Mouse (Mus musculus): ENCODE results near the gene Psmd4. TPM values are rescaled to one million over a fixed set of nuclear protein-coding genes. Genes with fewer than 3 reads are reported as not detected.

Psmd4 gene
- polyA plus RNA-seq (2017; shearing (Covaris generic)) = 295 TPM

DNA sequence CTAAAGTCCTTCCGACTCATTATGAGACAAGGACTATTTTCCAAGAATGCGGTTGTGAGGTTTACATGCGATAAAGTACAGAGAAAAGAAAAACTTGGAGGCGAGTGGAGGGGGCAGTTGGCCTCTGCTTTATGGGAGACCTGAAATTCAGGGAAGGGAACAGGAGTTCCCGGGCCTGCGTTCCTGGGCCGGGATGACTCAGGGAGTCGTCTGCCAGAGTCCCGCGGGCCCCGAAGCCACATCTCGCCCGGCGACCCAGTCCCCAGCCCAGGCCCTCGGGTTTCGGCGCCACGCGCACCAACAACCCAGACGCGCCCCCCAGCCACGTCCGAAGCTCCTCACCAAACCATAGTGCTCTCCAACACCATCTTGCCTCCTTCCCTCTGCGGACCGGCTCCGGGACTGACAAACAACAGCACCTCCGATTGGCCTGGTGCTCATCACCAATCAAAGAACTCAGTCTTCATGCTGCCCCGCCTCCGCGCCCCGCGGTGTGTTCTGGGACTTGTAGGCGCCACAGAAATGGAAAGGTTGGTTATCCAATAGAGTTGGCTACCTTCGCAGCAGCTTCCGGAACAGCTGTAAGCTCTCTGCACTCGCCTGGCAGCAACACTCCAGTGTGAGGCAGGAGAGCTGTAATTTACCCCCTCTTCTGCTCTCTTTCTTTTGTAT, at the start of gene Psmd4:
Gene Psmd4, minus strand, starts transcription at position 449 of the 672 bp plus-strand sequence.

GRCm38 (mm10) chr3:95015337-95015872, 27.0 kb downstream of the Psmd4 start, which contains the start of gene Zfp687:
TSS of gene Zfp687 (minus strand) at chr3:95015448.

Other genes with a start within 250 kb of the Psmd4 start
- 12.6 TPM for gene Pogz, start 205.0 kb downstream of the Psmd4 start, polyA plus RNA-seq (2017; shearing (Covaris generic))
- 324 TPM for gene Psmb4, start 155.7 kb downstream of the Psmd4 start, polyA plus RNA-seq (2017; shearing (Covaris generic))
- 3.7 TPM for gene Selenbp1, start 109.6 kb downstream of the Psmd4 start, polyA plus RNA-seq (2017; shearing (Covaris generic))
- 29.2 TPM for gene Rfx5, start 88.5 kb downstream of the Psmd4 start, polyA plus RNA-seq (2017; shearing (Covaris generic))
- 22.1 TPM for gene Pi4kb, start 67.9 kb downstream of the Psmd4 start, polyA plus RNA-seq (2017; shearing (Covaris generic))
- 62.6 TPM for gene Zfp687, start 27.2 kb downstream of the Psmd4 start, polyA plus RNA-seq (2017; shearing (Covaris generic))
- 26.5 TPM for gene Pip5k1a, start 64.3 kb upstream of the Psmd4 start, polyA plus RNA-seq (2017; shearing (Covaris generic))
- 112 TPM for gene Vps72, start 68.4 kb upstream of the Psmd4 start, polyA plus RNA-seq (2017; shearing (Covaris generic))
- gene Tmod4, start 81.9 kb upstream of the Psmd4 start, polyA plus RNA-seq (2017; shearing (Covaris generic)) = 1.5 TPM
- gene Scnm1, start 91.4 kb upstream of the Psmd4 start, polyA plus RNA-seq (2017; shearing (Covaris generic)) = 106 TPM
- 31.8 TPM for gene Lysmd1, start 91.5 kb upstream of the Psmd4 start, polyA plus RNA-seq (2017; shearing (Covaris generic))
- gene Tnfaip8l2, start 99.7 kb upstream of the Psmd4 start, polyA plus RNA-seq (2017; shearing (Covaris generic)) = 230 TPM
- gene Sema6c, start 117.8 kb upstream of the Psmd4 start, polyA plus RNA-seq (2017; shearing (Covaris generic)) = 2.2 TPM
- 29.6 TPM for gene Gabpb2, start 175.3 kb upstream of the Psmd4 start, polyA plus RNA-seq (2017; shearing (Covaris generic))
- gene Cdc42se1, start 186.1 kb upstream of the Psmd4 start, polyA plus RNA-seq (2017; shearing (Covaris generic)) = 405 TPM
- 7.6 TPM for gene Mllt11, start 189.6 kb upstream of the Psmd4 start, polyA plus RNA-seq (2017; shearing (Covaris generic))
- 1.3 TPM for gene Gm128, start 199.0 kb upstream of the Psmd4 start, polyA plus RNA-seq (2017; shearing (Covaris generic))
- gene Bnipl, start 208.6 kb upstream of the Psmd4 start, polyA plus RNA-seq (2017; shearing (Covaris generic)) = 0.19 TPM
- gene Mindy1, start 238.7 kb upstream of the Psmd4 start, polyA plus RNA-seq (2017; shearing (Covaris generic)) = 29.0 TPM
- 7.9 TPM for gene Prune1, start 239.5 kb upstream of the Psmd4 start, polyA plus RNA-seq (2017; shearing (Covaris generic))